In genomic region chr17:25831451-25832281, GRCm38 (mm10) we compare ENCODE assay signal across 7 mouse cellular contexts. TPM values are rescaled to one million over a fixed set of nuclear protein-coding genes. Genes with fewer than 3 reads are reported as not detected.
DNase-seq lines count a peak whose midpoint lies in the region; ATAC-seq and TF ChIP-seq lines count a peak whose summit lies in the region.

No protein-coding gene starts in this region.

- H3K4me3 ChIP-seq in testis, adult 2 months (ENCODE audit: control insufficient read depth, low read depth, low read length): peak overlapping the region; percentile 92
- H3K4me3 ChIP-seq in cortical plate, adult 2 months (ENCODE audit: insufficient read depth, low read length): peak overlapping the region; percentile 79
- peak overlapping the region; percentile 89 for H3K4me3 ChIP-seq in hindbrain, embryonic 14.5 days (replicated peaks; ENCODE audit: low read length)
- H3K4me3 ChIP-seq in liver, postnatal 0 days (ENCODE audit: low read depth, low read length): peak overlapping the region; percentile 75

- H3K9me3 ChIP-seq in hindbrain, embryonic 14.5 days (ENCODE audit: control insufficient read depth, low read length): no peaks in the 10 kb centered on the region
- H3K9me3 ChIP-seq in liver, postnatal 0 days (ENCODE audit: low read length): no peaks in the 10 kb centered on the region

- H3K27me3 ChIP-seq in testis, adult 2 months (ENCODE audit: control insufficient read depth, insufficient read depth, low read length): no peaks in the 10 kb centered on the region
- no peaks in the 10 kb centered on the region for H3K27me3 ChIP-seq in hindbrain, embryonic 14.5 days (ENCODE audit: control insufficient read depth, insufficient read depth, low read length)
- H3K27me3 ChIP-seq in liver, postnatal 0 days (ENCODE audit: insufficient read depth, low read length): no peaks in the 10 kb centered on the region

- H3K36me3 ChIP-seq in testis, adult 2 months (ENCODE audit: control insufficient read depth, insufficient read depth, low read length): no peaks in the 10 kb centered on the region
- H3K36me3 ChIP-seq in hindbrain, embryonic 14.5 days (replicated peaks; ENCODE audit: control insufficient read depth, insufficient read depth): peaks cover 36% of the 10 kb centered on the region
- peaks cover 27% of the 10 kb centered on the region for H3K36me3 ChIP-seq in liver, postnatal 0 days (replicated peaks; ENCODE audit: insufficient read depth, low read length)

- H3K4me1 ChIP-seq in testis, adult 2 months (ENCODE audit: control insufficient read depth, insufficient read depth, low read length): peaks cover 45% of the 10 kb centered on the region
- H3K4me1 ChIP-seq in cortical plate, adult 2 months (ENCODE audit: control insufficient read depth, insufficient read depth, low read length): peaks cover 6% of the 10 kb centered on the region
- peaks cover 74% of the 10 kb centered on the region for H3K4me1 ChIP-seq in hindbrain, embryonic 14.5 days (replicated peaks; ENCODE audit: control insufficient read depth, insufficient read depth, low read length)
- H3K4me1 ChIP-seq in liver, postnatal 0 days (ENCODE audit: insufficient read depth): peaks cover 62% of the 10 kb centered on the region

- peak overlapping the region; percentile 86 for H3K9ac ChIP-seq in hindbrain, embryonic 14.5 days
- peak overlapping the region; percentile 84 for H3K9ac ChIP-seq in liver, postnatal 0 days (replicated peaks)

- DNase-seq in testis, postnatal 14 days (ENCODE audit: low spot score): no peak
- no peak for DNase-seq in hindbrain, embryonic 14.5 days (ENCODE audit: low spot score)
- DNase-seq in liver, postnatal 0 days: no peak
- DNase-seq in embryo, embryonic 10 days (ENCODE audit: low spot score): no peak
- DNase-seq in layer of hippocampus, adult 9-11 months: no peak

- TF ChIP-seq CTCF in testis, adult 2 months (IDR thresholded peaks at IDR 0.05; ENCODE audit: control insufficient read depth, insufficient read depth, insufficient replicate concordance, low read depth, low read length): no peak
- TF ChIP-seq CTCF in cortical plate, adult 2 months (IDR thresholded peaks at IDR 0.05; ENCODE audit: extremely low read depth, insufficient read depth, low read length): no peak
- TF ChIP-seq CTCF in liver, postnatal 0 days (IDR thresholded peaks at IDR 0.05; ENCODE audit: low read depth): no peak

- ATAC-seq in hindbrain, embryonic 14.5 days (ENCODE audit: low FRiP score): no peak
- no peak for ATAC-seq in liver, postnatal 0 days

- WGBS in hindbrain, embryonic 14.5 days: 63% methylated on average over 21 of the region's 21 CpGs
- WGBS in liver, postnatal 0 days (ENCODE audit: insufficient replicate concordance): 48% methylated on average over 21 of the region's 21 CpGs

- TF ChIP-seq EP300 in liver, postnatal 0 days (IDR thresholded peaks at IDR 0.05; ENCODE audit: low read depth): no peak

- TF ChIP-seq POLR2A in testis, adult 2 months (IDR thresholded peaks at IDR 0.05; ENCODE audit: control insufficient read depth, low read depth, low read length): no peak
- TF ChIP-seq POLR2A in cortical plate, adult 2 months (IDR thresholded peaks at IDR 0.05; ENCODE audit: extremely low read depth, insufficient read depth, low read length): 0 out of 2 replicates have a peak, but pooled peaks have one; percentile 12

- no peak overlapping the region; the same call in 1 of the 2 replicates for H3K27ac ChIP-seq in testis, adult 2 months (ENCODE audit: control insufficient read depth, insufficient read depth, low read depth, low read length)
- no peak overlapping the region for H3K27ac ChIP-seq in cortical plate, adult 2 months (ENCODE audit: insufficient read depth, low read length)
- H3K27ac ChIP-seq in hindbrain, embryonic 14.5 days: peak overlapping the region; percentile 98
- peak overlapping the region; percentile 99 for H3K27ac ChIP-seq in liver, postnatal 0 days (ENCODE audit: low read depth)

- peak overlapping the region; percentile 96 for H3K4me2 ChIP-seq in hindbrain, embryonic 14.5 days (replicated peaks)
- peak overlapping the region; percentile 99 for H3K4me2 ChIP-seq in liver, postnatal 0 days (ENCODE audit: low read depth, low read length)

RNA-seq across cellular contexts. Expression of gene Stub1, which starts 1.5 kb away (rescaled TPM):
- 81.1 and 82.0 TPM in 2 replicates for polyA plus RNA-seq in testis, adult 2 months (2012; rRNA removed)
- 284 and 299 TPM in 2 replicates for polyA plus RNA-seq in cortical plate, adult 2 months (2012; rRNA removed)
- 336 and 357 TPM in 2 replicates for polyA plus RNA-seq in hindbrain, embryonic 14.5 days (2014; fragmentation: Nextera tagmentation; extraction: Ambion mirVana)
- 118 and 119 TPM in 2 replicates for polyA plus RNA-seq in liver, postnatal 0 days (2015; fragmentation: Nextera tagmentation; extraction: Ambion mirVana)

RNA-seq across cellular contexts. Expression of gene Jmjd8, which starts 3.0 kb away (rescaled TPM):
- polyA plus RNA-seq in testis, adult 2 months (2012; rRNA removed): 16.4 and 18.6 TPM in 2 replicates
- polyA plus RNA-seq in cortical plate, adult 2 months (2012; rRNA removed): 55.6 and 58.1 TPM in 2 replicates
- 39.3 and 42.1 TPM in 2 replicates for polyA plus RNA-seq in hindbrain, embryonic 14.5 days (2014; fragmentation: Nextera tagmentation; extraction: Ambion mirVana)
- polyA plus RNA-seq in liver, postnatal 0 days (2015; fragmentation: Nextera tagmentation; extraction: Ambion mirVana): 12.8 and 13.8 TPM in 2 replicates

RNA-seq across cellular contexts. Expression of gene Rhbdl1, which starts 5.4 kb away (rescaled TPM):
- polyA plus RNA-seq in testis, adult 2 months (2012; rRNA removed): 2.1 and 2.7 TPM in 2 replicates
- polyA plus RNA-seq in cortical plate, adult 2 months (2012; rRNA removed): 109 and 118 TPM in 2 replicates
- polyA plus RNA-seq in hindbrain, embryonic 14.5 days (2014; fragmentation: Nextera tagmentation; extraction: Ambion mirVana): 51.3 and 57.1 TPM in 2 replicates
- polyA plus RNA-seq in liver, postnatal 0 days (2015; fragmentation: Nextera tagmentation; extraction: Ambion mirVana): 0.17 and 0.35 TPM in 2 replicates

RNA-seq across cellular contexts. Expression of gene Wdr24, which starts 8.2 kb away (rescaled TPM):
- 35.8 and 36.0 TPM in 2 replicates for polyA plus RNA-seq in testis, adult 2 months (2012; rRNA removed)
- 36.4 and 40.0 TPM in 2 replicates for polyA plus RNA-seq in cortical plate, adult 2 months (2012; rRNA removed)
- polyA plus RNA-seq in hindbrain, embryonic 14.5 days (2014; fragmentation: Nextera tagmentation; extraction: Ambion mirVana): 29.9 and 32.1 TPM in 2 replicates
- polyA plus RNA-seq in liver, postnatal 0 days (2015; fragmentation: Nextera tagmentation; extraction: Ambion mirVana): 5.5 and 7.2 TPM in 2 replicates

RNA-seq across cellular contexts. Expression of gene Gm20683, which starts 9.9 kb away (rescaled TPM):
- polyA plus RNA-seq in testis, adult 2 months (2012; rRNA removed): 9.0 and 11.2 TPM in 2 replicates
- 40.8 and 45.0 TPM in 2 replicates for polyA plus RNA-seq in cortical plate, adult 2 months (2012; rRNA removed)
- 8.7 and 9.3 TPM in 2 replicates for polyA plus RNA-seq in hindbrain, embryonic 14.5 days (2014; fragmentation: Nextera tagmentation; extraction: Ambion mirVana)
- polyA plus RNA-seq in liver, postnatal 0 days (2015; fragmentation: Nextera tagmentation; extraction: Ambion mirVana): 0.30 and 0.34 TPM in 2 replicates

Comparison
In these comparisons a context has a peak if more than half of its experiments do, and no peak if none do; other contexts are left out.
1. H3K27ac ChIP-seq: peak in hindbrain, embryonic 14.5 days (single experiment) and liver, postnatal 0 days (single experiment); none in testis, adult 2 months (single experiment) and cortical plate, adult 2 months (single experiment).
2. RNA of gene Rhbdl1, which starts 5.4 kb away (polyA plus RNA-seq): 109 to 118 TPM in cortical plate, adult 2 months and 51.3 to 57.1 TPM in hindbrain, embryonic 14.5 days; 2.1 to 2.7 TPM in testis, adult 2 months and 0.17 to 0.35 TPM in liver, postnatal 0 days; every median in the first group is over 10 times any median in the second.
3. Peak in every context shown above with its lines, with median percentiles within 50 percentile points of each other: H3K4me3 ChIP-seq.